Mouse (Mus musculus) small intestine, adult 2 months (tissue): ENCODE measurements around the gene Nmrk1. TPM values are rescaled to one million over a fixed set of nuclear protein-coding genes. Genes with fewer than 3 reads are reported as not detected.

Source experiments
- H3K27ac ChIP-seq: fragments of 200-500 bp; 2 replicates; pipeline ENCODE4 v1.5.1; 2012; ENCODE audit warnings: low read depth, low read length, control low read depth, inconsistent platforms; ENCODE audit not compliant: insufficient read depth
- H3K27me3 ChIP-seq: fragments of 200-500 bp; 2 replicates; pipeline ENCODE4 v1.6.1; 2012; ENCODE audit warnings: mild to moderate bottlenecking, moderate library complexity, low read length, inconsistent platforms; ENCODE audit not compliant: control insufficient read depth, insufficient read depth
- H3K36me3 ChIP-seq: fragments of 200-500 bp; 2 replicates; pipeline ENCODE4 v1.6.1; 2012; ENCODE audit warnings: mild to moderate bottlenecking, low read length, control low read depth, inconsistent platforms; ENCODE audit not compliant: control insufficient read depth, insufficient read depth
- H3K4me1 ChIP-seq: fragments of 200-500 bp; 2 replicates; pipeline ENCODE4 v1.6.1; 2012; ENCODE audit warnings: low read length, inconsistent platforms, mixed read lengths; ENCODE audit not compliant: control insufficient read depth, insufficient read depth, insufficient read length
- H3K4me3 ChIP-seq: fragments of 200-500 bp; 2 replicates; pipeline ENCODE4 v1.5.1; 2012; ENCODE audit warnings: low read depth, mild to moderate bottlenecking, control low read depth, inconsistent platforms, low read length, moderate library complexity
- CTCF ChIP-seq: fragments of 200-500 bp; IDR thresholded peaks from 2 replicates; pipeline ENCODE4 v1.5.1; 2012; ENCODE audit warnings: low read depth, mild to moderate bottlenecking, control low read depth, inconsistent platforms, low read length, moderate library complexity, mixed read lengths; ENCODE audit not compliant: insufficient replicate concordance, insufficient read length; ENCODE audit errors: extremely low read depth
- POLR2A ChIP-seq: fragments of 200-500 bp; IDR thresholded peaks from 2 replicates; pipeline ENCODE4 v1.6.1; 2012; ENCODE audit warnings: low read depth, mild to moderate bottlenecking, control low read depth, inconsistent platforms, low read length, moderate library complexity
- WGBS: fragments of 180-500 bp; shearing (Covaris S2); methylation state at CpG from one replicate; pipeline ENCODE4 v1.1.7; 2018; 5-methylcytosine and 5-hydroxymethylcytosine counted together
- polyA plus RNA-seq: library from polyadenylated mRNA; depleted of rRNA; stranded (reverse); fragments of >200 nt; gene quantifications from 2 replicates; pipeline ENCODE4 v1.2.3, GENCODE M21; 2012

The Nmrk1 gene
- polyA plus RNA-seq, 1 experiment: 2.3 TPM

GRCm38 (mm10) chr19:18589276-18589675 is 42.5 kb upstream of the Nmrk1 start:
- H3K4me3 ChIP-seq: no peak overlapping the region
- H3K27me3 ChIP-seq: no peaks in the 10 kb centered on the region
- no peak for TF ChIP-seq POLR2A
- no peak for TF ChIP-seq CTCF
- WGBS: 92% methylated on average over 8 of the region's 8 CpGs
- no peaks in the 10 kb centered on the region; the same call in 1 of the 2 replicates for H3K4me1 ChIP-seq
- H3K36me3 ChIP-seq: peaks cover 52% of the 10 kb centered on the region
- H3K27ac ChIP-seq: no peak overlapping the region

GRCm38 (mm10) chr19:18590234-18590633 is 41.5 kb upstream of the Nmrk1 start:
- Histone ChIP-seq H3K36me3 (peaks cover 45% of the 10 kb centered on the region), H3K27me3 (no peaks in the 10 kb centered on the region), H3K4me1 (peaks cover 2% of the 10 kb centered on the region), H3K27ac (no peak overlapping the region), H3K4me3 (no peak overlapping the region)
- TF ChIP-seq CTCF (no peak), POLR2A (no peak)
- WGBS: 89% methylated on average over 5 of the region's 5 CpGs

- Histone ChIP-seq H3K4me1 (peaks cover 4% of the 10 kb centered on the region), H3K4me3 (no peak overlapping the region), H3K27ac (no peak overlapping the region), H3K27me3 (no peaks in the 10 kb centered on the region), H3K36me3 (peaks cover 40% of the 10 kb centered on the region)
- 76% methylated on average over 5 of the region's 5 CpGs for WGBS
- TF ChIP-seq CTCF (no peak), POLR2A (no peak)
These were observed 40.8 kb upstream of the Nmrk1 start for GRCm38 (mm10) chr19:18590942-18591354.

- Histone ChIP-seq H3K27ac (no peak overlapping the region), H3K36me3 (peaks cover 26% of the 10 kb centered on the region), H3K4me3 (no peak overlapping the region), H3K27me3 (no peaks in the 10 kb centered on the region), H3K4me1 (peaks cover 4% of the 10 kb centered on the region; the same call in 1 of the 2 replicates)
- no peak for TF ChIP-seq CTCF
- no peak for TF ChIP-seq POLR2A
- WGBS: 70% methylated on average over 6 of the region's 6 CpGs
These were observed 38.8 kb upstream of the Nmrk1 start for GRCm38 (mm10) chr19:18592919-18593318.

GRCm38 (mm10) chr19:18593722-18594121 is 38.0 kb upstream of the Nmrk1 start:
- H3K27me3 ChIP-seq: no peaks in the 10 kb centered on the region
- TF ChIP-seq CTCF (no peak), POLR2A (no peak)
- H3K27ac ChIP-seq: no peak overlapping the region
- peaks cover 4% of the 10 kb centered on the region; the same call in 1 of the 2 replicates for H3K4me1 ChIP-seq
- H3K4me3 ChIP-seq: no peak overlapping the region
- 84% methylated on average over 10 of the region's 10 CpGs for WGBS
- peaks cover 23% of the 10 kb centered on the region for H3K36me3 ChIP-seq

- H3K27ac ChIP-seq: no peak overlapping the region
- no peak overlapping the region for H3K4me3 ChIP-seq
- H3K4me1 ChIP-seq: peaks cover 4% of the 10 kb centered on the region; the same call in 1 of the 2 replicates
- H3K27me3 ChIP-seq: no peaks in the 10 kb centered on the region
- H3K36me3 ChIP-seq: peaks cover 17% of the 10 kb centered on the region
- WGBS: 58% methylated on average over 5 of the region's 5 CpGs
- TF ChIP-seq CTCF: no peak
- TF ChIP-seq POLR2A: no peak
These were observed 34.9 kb upstream of the Nmrk1 start for GRCm38 (mm10) chr19:18596876-18597275.

- peaks cover 18% of the 10 kb centered on the region for H3K36me3 ChIP-seq
- 81% methylated on average over 6 of the region's 6 CpGs for WGBS
- H3K27ac ChIP-seq: no peak overlapping the region
- TF ChIP-seq POLR2A (no peak), CTCF (no peak)
- H3K4me1 ChIP-seq: peaks cover 4% of the 10 kb centered on the region; the same call in 1 of the 2 replicates
- H3K27me3 ChIP-seq: no peaks in the 10 kb centered on the region
- H3K4me3 ChIP-seq: no peak overlapping the region
These were observed 34.0 kb upstream of the Nmrk1 start for GRCm38 (mm10) chr19:18597772-18598171.
